Mouse (Mus musculus): ENCODE data around the gene Mxra7.

- TF ChIP-seq GATA1 (IDR thresholded peaks at IDR 0.05; ENCODE audit: low read length) (no peak), TAL1 (IDR thresholded peaks at IDR 0.05; ENCODE audit: low read length) (no peak)
Measured at GRCm38 (mm10) chr11:116826550-116827504, 1.0 kb downstream of the Mxra7 start.
